Mouse (Mus musculus) left cerebral cortex, adult 18-20 months (tissue): Measurements from ENCODE around the gene Wasl. TPM values are rescaled to one million over a fixed set of nuclear protein-coding genes. Genes with fewer than 3 reads are reported as not detected.
A peak's percentile ranks its signal among the peaks of the same experiment; 100 is the strongest.

Source experiments
- DNase-seq, 2 experiments: peaks; one replicate each; pipeline ENCODE4 v3.0.0; 2021 to 2022; ENCODE audit warnings: low spot score in 2 of 2, mixed read lengths in 1 of 2
- long read RNA-seq, 2 experiments: library from polyadenylated mRNA; stranded (forward); transcript quantifications; one replicate each; pipeline ENCODE4 v2.0.0; 2021
- total RNA-seq, 2 experiments: library from RNA; stranded (reverse); gene quantifications; 2 replicates each; pipeline ENCODE4 v1.2.3; 2021

Gene Wasl
- 100 to 1,000 TPM; 114 to 122 TPM for total RNA-seq
- long read RNA-seq, experiment 1, full-length matches to known transcripts, result 50 of 66 reads
- long read RNA-seq, experiment 1, partial matches to known transcripts, result 11 of 66 reads
- long read RNA-seq, experiment 1, other reads (novel, unspliced or antisense), result 5 of 66 reads
- long read RNA-seq, experiment 2, full-length matches to known transcripts, result 26 of 51 reads
- long read RNA-seq, experiment 2, partial matches to known transcripts, result 15 of 51 reads
- long read RNA-seq, experiment 2, other reads (novel, unspliced or antisense), result 10 of 51 reads

- peak; percentile 98 to 100 for DNase-seq
Measured at GRCm38 (mm10) chr6:24664867-24665458, at the start of gene Wasl. Gene Wasl, minus strand, starts transcription at chr6:24665009.

GRCm38 (mm10) chr6:24707499-24707898 is 42.7 kb upstream of the Wasl start:
- no peak for DNase-seq

- no peak for DNase-seq
Measured at GRCm38 (mm10) chr6:24707090-24707489, 42.3 kb upstream of the Wasl start.

GRCm38 (mm10) chr6:24697216-24697615 is 32.4 kb upstream of the Wasl start:
- no peak for DNase-seq

- DNase-seq, result no peak
Measured at GRCm38 (mm10) chr6:24696117-24696516, 31.3 kb upstream of the Wasl start.

- no peak for DNase-seq
Measured at GRCm38 (mm10) chr6:24694455-24695410, 29.9 kb upstream of the Wasl start.

- no peak for DNase-seq
Measured at GRCm38 (mm10) chr6:24687871-24688270, 23.1 kb upstream of the Wasl start.

- DNase-seq, result no peak
Measured at GRCm38 (mm10) chr6:24683113-24683512, 18.3 kb upstream of the Wasl start.

GRCm38 (mm10) chr6:24667829-24668228 is 3.0 kb upstream of the Wasl start:
- no peak for DNase-seq

- DNase-seq, result no peak
Measured at GRCm38 (mm10) chr6:24666248-24666647, 1.4 kb upstream of the Wasl start.

- peak; percentile 26 to 28 for DNase-seq
Measured at GRCm38 (mm10) chr6:24664133-24664866, 509 bp downstream of the Wasl start.

- DNase-seq, result peak in 1 of 2 experiments; percentile 22
Measured at GRCm38 (mm10) chr6:24663196-24664132, 1.3 kb downstream of the Wasl start.

- no peak for DNase-seq
Measured at GRCm38 (mm10) chr6:24662483-24662882, 2.3 kb downstream of the Wasl start.

GRCm38 (mm10) chr6:24661879-24662278 is 2.9 kb downstream of the Wasl start:
- DNase-seq, result no peak

GRCm38 (mm10) chr6:24657647-24658387 is 7.0 kb downstream of the Wasl start:
- no peak for DNase-seq

- no peak for DNase-seq
Measured at GRCm38 (mm10) chr6:24656094-24656493, 8.7 kb downstream of the Wasl start.

- DNase-seq, result no peak
Measured at GRCm38 (mm10) chr6:24651538-24651937, 13.3 kb downstream of the Wasl start.

- DNase-seq, result peak in 1 of 2 experiments; percentile 34
Measured at GRCm38 (mm10) chr6:24650719-24651118, 14.1 kb downstream of the Wasl start.

GRCm38 (mm10) chr6:24648403-24648802 is 16.4 kb downstream of the Wasl start:
- DNase-seq, result no peak
